Mouse (Mus musculus) liver, postnatal 0 days (tissue): ENCODE measurements around the gene Gm11099. TPM values are rescaled to one million over a fixed set of nuclear protein-coding genes. Genes with fewer than 3 reads are reported as not detected.

Source experiments
- ATAC-seq: fragments of 200-750 bp; cut with Nextera tagmentation; 2 replicates; pipeline ENCODE4 v1.8.0; 2017; ENCODE audit warnings: mild to moderate bottlenecking, moderate library complexity
- DNase-seq: peaks from one replicate; pipeline ENCODE4 v3.0.0-alpha.2; 2016
- H3K27ac ChIP-seq: fragments of 300-500 bp; sonication (generic); 2 replicates; pipeline ENCODE4 v1.5.1; 2014; ENCODE audit warnings: antibody characterized with exemption, moderate library complexity, mild to moderate bottlenecking, low read depth
- H3K27me3 ChIP-seq: fragments of 300-500 bp; sonication (generic); 2 replicates; pipeline ENCODE4 v1.6.1; 2014; ENCODE audit warnings: low read length, control low read depth, mixed read lengths; ENCODE audit not compliant: insufficient read depth
- H3K36me3 ChIP-seq: fragments of 300-500 bp; sonication (generic); replicated peaks from 2 replicates; pipeline ENCODE4 v1.6.1; 2014; ENCODE audit warnings: mild to moderate bottlenecking, control low read depth, low read length, moderate library complexity, mixed read lengths; ENCODE audit not compliant: insufficient read depth
- H3K4me1 ChIP-seq: fragments of 300-500 bp; sonication (generic); 2 replicates; pipeline ENCODE4 v1.6.1; 2014; ENCODE audit warnings: antibody characterized with exemption, mild to moderate bottlenecking, control low read depth; ENCODE audit not compliant: insufficient read depth
- H3K4me2 ChIP-seq: fragments of 300-500 bp; sonication (generic); 2 replicates; pipeline ENCODE4 v1.6.1; 2014; ENCODE audit warnings: low read depth, mild to moderate bottlenecking, low read length, moderate library complexity, mixed read lengths
- H3K4me3 ChIP-seq: fragments of 300-500 bp; sonication (generic); 2 replicates; pipeline ENCODE4 v1.5.1; 2014; ENCODE audit warnings: low read depth, low read length
- H3K9ac ChIP-seq: fragments of 300-500 bp; sonication (generic); replicated peaks from 2 replicates; pipeline ENCODE4 v1.6.1; 2014; ENCODE audit warnings: mild to moderate bottlenecking, moderate library complexity
- H3K9me3 ChIP-seq: fragments of 300-500 bp; sonication (generic); 2 replicates; pipeline ENCODE4 v1.6.1; 2016; ENCODE audit warnings: mild to moderate bottlenecking, control low read depth, low read length, mixed read lengths
- CTCF ChIP-seq: sonication (generic); IDR thresholded peaks from 2 replicates; pipeline ENCODE4 v1.5.1; 2016; ENCODE audit warnings: antibody characterized with exemption, low read depth
- EP300 ChIP-seq: IDR thresholded peaks from 2 replicates; pipeline ENCODE4 v1.6.1; 2016; ENCODE audit warnings: antibody characterized with exemption, low read depth, mild to moderate bottlenecking
- WGBS: fragments of 180-500 bp; shearing (Covaris S2); extraction: QIAGEN DNeasy Blood & Tissue Kit; methylation state at CpG from one replicate; pipeline ENCODE4 v1.1.7; 2014; ENCODE audit not compliant: insufficient replicate concordance; 5-methylcytosine and 5-hydroxymethylcytosine counted together
- polyA plus RNA-seq: library from polyadenylated mRNA; unstranded; fragments of >200 nt; fragmentation: Nextera tagmentation; extraction: Ambion mirVana; gene quantifications from 2 replicates; pipeline ENCODE4 v1.2.1, GENCODE M21; 2015

Gm11099 gene
- polyA plus RNA-seq = not detected in 2 replicates

DNA sequence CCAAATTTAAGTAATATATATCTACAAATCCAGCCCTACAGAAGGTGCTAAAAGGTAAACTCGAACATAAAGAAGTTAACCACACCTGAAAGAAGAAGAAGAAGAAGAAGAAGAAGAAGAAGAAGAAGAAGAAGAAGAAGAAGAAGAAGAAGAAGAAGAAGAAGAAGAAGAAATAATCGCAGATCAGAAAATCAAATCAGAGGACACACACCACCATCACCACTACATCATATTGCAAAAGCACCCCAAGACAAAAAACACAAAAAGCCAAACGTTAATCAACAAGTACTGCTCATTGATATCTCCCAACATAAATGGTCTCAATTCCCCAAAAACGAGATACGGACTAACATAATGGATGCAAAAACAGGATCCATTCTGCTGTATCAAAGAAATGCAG is at the start of gene Gm11099:
Gm11099 (plus strand) TSS at position 301 of the 400 bp plus-strand sequence.
- WGBS = 74% methylated on average over 5 of the region's 5 CpGs
- no peaks in the 10 kb centered on the region for H3K9me3 ChIP-seq
- H3K4me3 ChIP-seq = no peak within 1 kb of the TSS
- H3K36me3 ChIP-seq = no peaks in the 10 kb centered on the region
- no peak within 1 kb of the TSS for H3K27ac ChIP-seq
- no peak for ATAC-seq
- TF ChIP-seq EP300 = no peak
- TF ChIP-seq CTCF = no peak
- no peak within 1 kb of the TSS for H3K9ac ChIP-seq
- DNase-seq = no peak
- no peak within 1 kb of the TSS for H3K4me2 ChIP-seq
- no peaks in the 10 kb centered on the region for H3K4me1 ChIP-seq
- H3K27me3 ChIP-seq = no peaks in the 10 kb centered on the region

DNA sequence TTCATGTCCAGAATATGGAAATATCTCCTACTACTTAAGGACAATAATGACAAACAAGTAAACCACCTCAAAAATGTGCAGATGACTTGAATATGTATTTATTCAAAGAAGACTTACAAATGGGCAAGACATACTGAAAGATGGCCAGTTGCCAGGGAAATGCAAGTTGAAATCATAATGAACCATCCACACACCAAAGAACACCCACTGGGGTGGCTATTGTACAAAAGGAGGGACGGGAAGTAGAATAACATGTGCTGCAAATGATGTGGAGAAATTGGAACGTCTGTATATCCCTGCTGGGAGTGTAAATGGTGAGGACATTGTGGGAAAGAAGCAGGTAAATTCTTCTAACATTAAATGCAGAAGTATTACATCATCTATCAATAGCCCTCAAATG is 46.3 kb upstream of the Gm11099 start:
- ATAC-seq (no peak), DNase-seq (no peak)
- Histone ChIP-seq H3K4me1 (no peaks in the 10 kb centered on the region), H3K27ac (no peak overlapping the region), H3K9ac (no peak overlapping the region), H3K4me2 (no peak overlapping the region), H3K4me3 (no peak overlapping the region), H3K36me3 (no peaks in the 10 kb centered on the region), H3K27me3 (no peaks in the 10 kb centered on the region), H3K9me3 (no peaks in the 10 kb centered on the region)
- WGBS = 61% methylated on average over 2 of the region's 2 CpGs
- TF ChIP-seq EP300 (no peak), CTCF (no peak)

- DNase-seq (no peak), ATAC-seq (no peak)
- H3K4me1 ChIP-seq = no peaks in the 10 kb centered on the region
- H3K36me3 ChIP-seq = no peaks in the 10 kb centered on the region
- no peaks in the 10 kb centered on the region for H3K27me3 ChIP-seq
- 52% methylated on average over 3 of the region's 3 CpGs for WGBS
- no peaks in the 10 kb centered on the region for H3K9me3 ChIP-seq
- no peak overlapping the region for H3K9ac ChIP-seq
- H3K4me2 ChIP-seq = no peak overlapping the region
- H3K27ac ChIP-seq = no peak overlapping the region
- no peak overlapping the region for H3K4me3 ChIP-seq
- TF ChIP-seq EP300 (no peak), CTCF (no peak)
These were observed 30.2 kb upstream of the Gm11099 start for GRCm38 (mm10) chr2:58828910-58829600.

DNA sequence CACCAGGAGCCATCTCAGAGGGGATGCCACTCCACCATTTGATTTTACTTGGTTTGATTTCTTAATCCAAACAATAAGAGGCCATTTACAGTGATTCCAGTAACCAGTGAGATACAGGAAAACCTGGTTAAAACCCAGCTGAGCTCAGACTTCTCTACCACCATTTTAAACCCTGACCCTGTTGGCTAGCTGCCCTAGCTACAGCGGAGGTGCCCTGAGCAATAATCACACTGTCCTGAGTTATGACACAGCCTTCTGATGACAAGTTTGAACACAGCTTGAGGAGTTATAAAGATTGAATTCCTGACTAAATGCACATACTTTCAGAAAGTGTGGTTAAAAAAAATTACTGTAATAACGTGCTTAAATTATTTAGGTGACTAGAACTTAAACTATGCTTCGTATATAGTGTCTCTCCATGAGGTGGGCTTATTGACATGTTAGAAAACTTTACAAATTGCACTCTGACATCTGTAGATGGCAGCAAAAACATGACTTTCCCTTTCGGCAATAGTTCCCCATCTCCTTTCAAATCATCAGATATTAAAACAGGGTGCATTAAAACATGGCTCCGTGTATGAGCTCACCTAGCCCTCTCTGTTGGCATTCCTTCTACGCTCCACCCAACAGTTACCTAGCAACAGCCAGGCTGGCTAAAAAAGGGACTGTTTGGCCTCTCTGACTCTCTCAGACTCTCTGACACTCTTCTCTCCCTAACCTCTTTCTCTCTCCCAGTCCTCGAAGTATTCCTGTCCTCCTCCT is 29.1 kb upstream of the Gm11099 start:
- Histone ChIP-seq H3K9me3 (no peaks in the 10 kb centered on the region), H3K9ac (no peak overlapping the region), H3K4me3 (no peak overlapping the region), H3K27ac (no peak overlapping the region), H3K36me3 (no peaks in the 10 kb centered on the region), H3K4me2 (no peak overlapping the region), H3K27me3 (no peaks in the 10 kb centered on the region), H3K4me1 (no peaks in the 10 kb centered on the region)
- TF ChIP-seq CTCF (0 out of 2 replicates have a peak, but pooled peaks have one; percentile 21), EP300 (no peak)
- no peak for ATAC-seq
- no peak for DNase-seq
- 65% methylated on average over 7 of the region's 7 CpGs for whole genome bisulfite sequencing

- DNase-seq = no peak
- no peak overlapping the region for H3K27ac ChIP-seq
These were observed 26.8 kb upstream of the Gm11099 start for GRCm38 (mm10) chr2:58832253-58832980.

GRCm38 (mm10) chr2:58841021-58841420 is 18.2 kb upstream of the Gm11099 start:
- Histone ChIP-seq H3K27me3 (no peaks in the 10 kb centered on the region), H3K9me3 (no peaks in the 10 kb centered on the region), H3K27ac (no peak overlapping the region), H3K36me3 (no peaks in the 10 kb centered on the region), H3K9ac (no peak overlapping the region), H3K4me2 (no peak overlapping the region), H3K4me3 (no peak overlapping the region), H3K4me1 (no peaks in the 10 kb centered on the region)
- no peak for ATAC-seq
- DNase-seq = no peak
- 66% methylated on average over 3 of the region's 3 CpGs for WGBS
- no peak for TF ChIP-seq EP300
- no peak for TF ChIP-seq CTCF

More at GRCm38 (mm10) chr2:58832253-58832980, 26.8 kb upstream of the Gm11099 start:
- no peaks in the 10 kb centered on the region for H3K36me3 ChIP-seq
- TF ChIP-seq EP300 (no peak), CTCF (no peak)
- no peaks in the 10 kb centered on the region for H3K4me1 ChIP-seq
- no peak overlapping the region for H3K4me3 ChIP-seq
- 84% methylated on average over 20 of the region's 20 CpGs for WGBS
- ATAC-seq = no peak
- no peaks in the 10 kb centered on the region for H3K9me3 ChIP-seq
- no peak overlapping the region for H3K4me2 ChIP-seq
- no peak overlapping the region for H3K9ac ChIP-seq
- no peaks in the 10 kb centered on the region for H3K27me3 ChIP-seq
